Mouse (Mus musculus) telencephalon, adult 2 months (tissue): ENCODE data around the gene Vipr1.

ENCODE experiments used
- DNase-seq: peaks from one replicate; pipeline ENCODE4 v3.0.0-alpha.2; 2011; ENCODE audit warnings: low read depth, low spot score

The Vipr1 gene

GRCm38 (mm10) chr9:121677476-121677875, 35.0 kb downstream of the Vipr1 start:
- DNase-seq, result no peak

GRCm38 (mm10) chr9:121679549-121679948, 37.0 kb downstream of the Vipr1 start:
- no peak for DNase-seq

GRCm38 (mm10) chr9:121681191-121681590, 38.7 kb downstream of the Vipr1 start:
- DNase-seq, result no peak

GRCm38 (mm10) chr9:121682037-121682680, 39.6 kb downstream of the Vipr1 start:
- DNase-seq, result no peak

DNA sequence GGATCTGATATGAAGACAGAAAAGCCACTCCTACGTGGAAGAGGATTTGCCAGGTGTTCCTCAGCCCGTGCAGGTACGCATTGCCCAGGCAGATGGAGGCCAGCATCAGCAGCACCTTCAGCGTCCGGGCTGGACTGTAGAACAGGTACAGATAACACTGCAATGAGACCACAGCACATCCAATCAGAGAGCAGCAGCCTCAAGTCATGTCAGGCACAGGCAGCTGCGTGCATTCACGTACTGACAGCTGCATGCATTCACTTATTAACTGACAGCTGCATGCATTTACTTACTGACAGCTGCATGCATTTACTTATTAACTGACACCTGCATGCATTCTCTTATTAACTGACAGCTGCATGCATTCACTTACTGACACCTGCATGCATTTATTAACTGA, 42.2 kb downstream of the Vipr1 start:
- no peak for DNase-seq

DNA sequence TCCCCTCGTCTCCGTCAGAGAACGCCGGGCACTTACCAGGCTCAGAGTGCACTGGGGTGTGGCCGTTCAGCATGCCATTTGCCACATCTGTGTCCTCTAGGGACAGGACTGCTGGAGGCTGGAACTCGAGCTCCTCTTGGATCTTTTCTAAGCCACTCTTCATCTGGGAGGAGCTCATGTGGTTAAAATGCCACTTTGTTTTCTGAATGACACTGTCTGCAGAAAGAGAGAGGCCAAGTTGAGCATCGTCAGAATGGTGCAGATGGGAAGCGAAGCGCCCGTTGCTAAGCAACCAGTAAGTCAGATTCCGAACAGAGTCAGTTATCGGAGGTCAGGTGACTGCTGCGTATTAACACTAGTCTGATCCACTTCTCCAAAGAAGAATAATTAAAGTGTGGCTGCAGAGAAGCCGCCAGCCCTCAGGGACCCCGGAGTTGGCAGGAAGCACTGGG, 47.7 kb downstream of the Vipr1 start:
- peak; percentile 80 for DNase-seq

DNA sequence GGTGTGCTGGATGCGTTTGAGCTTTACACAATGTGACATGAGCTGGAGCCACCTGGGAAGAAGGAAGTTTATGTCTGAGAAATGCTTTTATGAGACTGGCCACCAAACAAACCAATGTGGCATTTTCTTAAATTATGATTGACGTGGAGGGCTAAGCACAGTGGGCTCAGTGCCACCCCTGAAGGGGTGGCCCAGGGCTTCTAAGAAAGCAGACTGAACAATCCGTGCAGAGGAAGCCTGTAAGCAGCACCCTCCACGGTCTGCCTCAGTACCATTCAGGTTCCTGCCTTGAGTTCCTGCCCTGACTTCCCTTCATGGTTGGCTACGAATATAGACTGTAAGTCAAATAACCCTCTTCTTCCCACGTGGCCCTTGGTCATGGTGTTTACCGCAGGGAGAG, 48.2 kb downstream of the Vipr1 start:
- no peak for DNase-seq

GRCm38 (mm10) chr9:121694736-121695135, 52.2 kb downstream of the Vipr1 start:
- no peak for DNase-seq

DNA sequence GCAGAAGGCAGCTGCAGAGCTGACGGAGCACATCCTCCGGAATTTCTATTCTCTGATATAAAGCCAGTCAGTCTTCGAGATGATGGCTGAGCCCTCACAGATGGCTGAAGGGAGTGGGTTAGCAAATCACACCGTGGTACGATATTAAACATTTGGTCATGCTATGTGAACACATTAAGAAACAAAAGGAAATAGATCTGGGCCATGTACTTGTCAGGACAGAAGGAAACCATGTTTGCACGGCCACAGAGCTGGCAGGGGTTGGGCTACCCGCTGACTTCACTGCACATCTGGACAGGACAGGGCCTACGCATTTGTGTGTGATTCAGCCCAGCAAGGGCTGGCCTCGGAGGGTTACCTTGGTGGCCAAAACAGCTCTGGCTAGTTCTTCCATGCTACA, 54.1 kb downstream of the Vipr1 start:
- no peak for DNase-seq

DNA sequence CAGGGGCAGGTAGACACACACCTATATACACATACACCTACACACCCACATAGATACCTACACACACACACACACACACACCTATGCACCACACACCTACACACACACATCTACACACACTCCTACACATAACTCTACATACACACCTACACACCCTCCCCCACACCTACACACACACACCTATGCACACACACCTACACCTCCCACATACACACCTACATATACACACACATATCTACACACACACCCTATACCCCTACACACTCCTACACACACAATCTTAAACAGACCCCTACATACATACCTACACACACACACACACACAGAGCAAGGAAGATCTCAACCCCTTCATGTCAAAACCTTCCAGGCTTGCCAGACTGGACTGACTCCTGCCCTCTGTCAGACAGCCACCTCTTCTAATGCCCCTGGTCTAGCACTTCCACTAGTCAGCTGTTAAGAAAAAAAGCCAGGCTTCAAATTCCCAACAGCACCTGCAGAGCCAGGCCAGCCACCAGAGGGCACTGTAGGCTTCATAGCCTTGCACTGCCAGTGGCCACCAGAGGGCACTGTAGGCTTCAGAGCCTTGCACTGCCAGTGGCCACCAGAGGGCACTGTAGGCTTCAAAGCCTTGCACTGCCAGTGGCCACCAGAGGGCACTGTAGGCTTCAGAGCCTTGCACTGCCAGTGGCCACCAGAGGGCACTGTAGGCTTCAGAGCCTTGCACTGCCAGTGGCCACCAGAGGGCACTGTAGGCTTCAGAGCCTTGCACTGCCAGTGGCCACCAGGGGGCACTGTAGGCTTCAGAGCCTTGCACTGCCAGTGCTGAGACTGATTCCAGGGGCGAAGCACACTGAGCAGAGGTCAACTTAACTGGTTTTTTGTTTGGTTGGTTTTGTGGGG, 54.9 kb downstream of the Vipr1 start:
- DNase-seq, result no peak

- no peak for DNase-seq
Observed at GRCm38 (mm10) chr9:121704261-121704645, 61.7 kb downstream of the Vipr1 start.

DNA sequence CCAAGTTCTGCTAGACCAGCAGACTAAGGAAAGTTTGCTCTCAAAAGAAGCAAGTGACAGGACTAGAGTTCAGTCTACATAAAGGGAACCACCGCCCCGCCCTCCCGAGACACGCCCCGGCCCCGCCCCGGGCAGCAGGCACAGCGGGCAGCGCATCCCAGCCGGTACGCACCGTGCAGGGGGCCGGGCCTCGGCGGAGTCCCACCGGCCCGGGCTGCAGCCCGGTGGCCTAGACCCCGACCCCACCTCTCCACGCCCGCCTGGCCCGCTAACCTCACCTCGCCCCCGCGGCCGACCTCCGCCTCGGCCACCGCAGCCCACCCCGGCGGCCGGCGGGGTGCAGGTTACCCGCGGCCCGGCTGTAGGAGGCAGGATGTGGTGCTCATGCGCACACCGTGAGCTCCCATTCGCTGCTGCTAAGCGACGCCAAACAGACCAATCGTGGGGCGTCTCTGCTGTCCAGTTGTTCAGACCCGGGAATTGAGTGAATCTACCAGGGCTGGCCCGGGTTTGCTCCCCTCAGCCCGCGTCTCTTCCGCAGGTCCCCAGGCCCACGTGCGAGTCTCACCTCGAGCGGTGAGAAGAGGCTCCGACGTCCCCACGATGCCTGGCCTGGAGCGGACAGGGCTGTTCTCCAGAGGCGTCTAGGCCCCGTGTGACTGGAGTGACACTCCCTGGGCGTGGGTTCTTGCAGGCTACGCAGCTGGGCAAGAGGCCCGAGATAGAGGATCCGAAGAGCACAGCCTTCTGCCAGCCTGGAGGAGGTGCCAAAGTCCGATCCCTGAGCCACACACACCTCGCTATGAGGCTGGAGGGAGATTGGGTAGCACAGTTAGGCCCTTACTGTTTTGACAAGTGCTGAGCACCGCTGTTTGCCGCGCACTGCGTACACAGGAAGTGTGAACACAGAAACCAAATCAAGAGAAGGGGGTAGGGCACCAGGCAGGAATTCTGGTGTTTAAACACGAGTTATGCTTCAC, 62.4 kb downstream of the Vipr1 start, which contains the start of gene Sec22c:
Sec22c (minus strand) TSS at position 845 of the 980 bp plus-strand sequence.
- DNase-seq, result peak; percentile 88

- no peak for DNase-seq
Observed at GRCm38 (mm10) chr9:121706029-121706675, 63.6 kb downstream of the Vipr1 start.

- DNase-seq, result no peak
Observed at GRCm38 (mm10) chr9:121707801-121708200, 65.3 kb downstream of the Vipr1 start.

GRCm38 (mm10) chr9:121708506-121709486, 66.3 kb downstream of the Vipr1 start:
- DNase-seq, result no peak

DNA sequence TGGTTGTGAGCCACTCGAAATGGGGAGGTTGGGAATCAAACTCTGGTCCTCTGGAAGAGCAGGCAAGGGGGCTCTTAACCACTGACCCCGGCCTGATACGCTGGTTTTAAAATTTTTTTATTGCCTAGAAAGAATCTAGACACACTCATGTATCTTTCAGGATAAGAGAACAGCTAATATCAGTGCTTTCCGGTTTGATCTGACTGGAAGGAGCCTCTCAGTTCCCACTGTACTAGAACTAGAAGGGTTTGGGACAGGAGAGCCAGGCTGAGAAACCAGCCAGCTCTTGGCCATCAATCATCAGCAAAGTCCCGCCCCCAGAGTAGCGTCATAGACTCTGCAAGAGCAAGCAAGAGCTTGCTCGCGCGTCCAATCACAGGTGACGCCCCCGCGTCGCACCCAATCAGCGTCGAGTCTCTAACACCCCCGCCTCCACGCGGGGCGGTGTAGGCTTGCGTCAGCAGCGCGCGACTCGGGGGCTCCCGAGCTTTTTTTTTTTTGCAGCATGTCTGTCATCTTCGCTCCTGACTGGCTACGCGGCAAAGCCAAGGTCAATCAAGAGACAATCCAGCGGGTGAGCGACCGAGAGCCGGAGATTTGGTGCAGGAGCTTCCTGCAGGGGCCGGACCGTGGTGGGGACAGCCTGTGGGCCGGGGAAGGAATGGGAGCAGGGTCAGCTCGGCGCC, 67.5 kb downstream of the Vipr1 start, which contains the start of gene Ss18l2:
Ss18l2 (plus strand) TSS at position 432 of the 686 bp plus-strand sequence.
- peak; percentile 99 for DNase-seq

DNA sequence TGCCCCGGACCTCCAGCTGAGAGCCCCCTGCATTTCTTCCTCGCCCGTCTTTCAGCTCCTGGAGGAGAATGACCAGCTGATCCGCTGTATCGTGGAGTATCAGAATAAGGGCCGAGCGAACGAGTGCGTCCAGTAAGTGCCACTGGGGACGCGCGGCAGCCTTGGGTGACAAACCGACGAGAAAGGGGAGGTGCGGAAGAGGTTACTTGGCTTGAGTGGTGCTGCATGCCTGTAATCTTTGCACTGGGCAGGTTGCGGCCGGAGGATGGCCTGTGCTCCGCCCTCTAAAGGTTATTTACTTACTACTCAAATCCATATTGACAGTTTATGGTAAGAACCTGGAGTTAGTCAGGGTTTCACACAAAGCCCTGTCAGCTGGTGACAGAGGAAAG, 68.1 kb downstream of the Vipr1 start:
- DNase-seq, result no peak

- DNase-seq, result no peak
Observed at GRCm38 (mm10) chr9:121717048-121717447, 74.5 kb downstream of the Vipr1 start.

DNA sequence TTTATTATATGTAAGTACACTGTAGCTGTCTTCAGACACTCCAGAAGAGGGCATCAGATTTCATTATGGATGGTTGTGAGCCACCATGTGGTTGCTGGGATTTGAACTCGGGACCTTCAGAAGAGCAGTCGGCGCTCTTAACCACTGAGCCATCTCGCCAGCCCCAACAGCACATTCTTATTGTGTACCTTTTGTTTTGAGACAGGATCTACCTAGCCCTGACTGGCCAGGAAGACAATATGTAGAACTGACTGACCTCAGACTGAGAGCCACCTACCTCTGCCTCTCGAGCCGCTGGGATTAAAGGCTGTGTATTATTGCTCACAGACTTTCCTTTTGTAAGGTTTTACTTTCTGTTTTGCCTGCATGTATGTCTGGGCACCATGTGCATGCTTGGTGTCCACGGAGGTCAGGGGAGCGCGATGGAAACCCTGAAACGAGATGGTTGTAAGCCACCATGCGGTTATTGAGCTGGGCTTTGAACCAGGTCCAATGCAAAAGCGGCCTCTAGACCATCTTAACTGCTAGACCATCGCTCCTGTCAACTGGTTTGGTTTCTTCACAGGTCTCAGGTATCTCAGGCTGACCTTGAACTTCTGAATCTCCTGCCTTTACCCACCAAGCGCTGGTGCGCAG, 75.7 kb downstream of the Vipr1 start:
- DNase-seq, result no peak
